Mouse (Mus musculus): ENCODE measurements around the gene Krtap29-1.

Krtap29-1 gene

DNA sequence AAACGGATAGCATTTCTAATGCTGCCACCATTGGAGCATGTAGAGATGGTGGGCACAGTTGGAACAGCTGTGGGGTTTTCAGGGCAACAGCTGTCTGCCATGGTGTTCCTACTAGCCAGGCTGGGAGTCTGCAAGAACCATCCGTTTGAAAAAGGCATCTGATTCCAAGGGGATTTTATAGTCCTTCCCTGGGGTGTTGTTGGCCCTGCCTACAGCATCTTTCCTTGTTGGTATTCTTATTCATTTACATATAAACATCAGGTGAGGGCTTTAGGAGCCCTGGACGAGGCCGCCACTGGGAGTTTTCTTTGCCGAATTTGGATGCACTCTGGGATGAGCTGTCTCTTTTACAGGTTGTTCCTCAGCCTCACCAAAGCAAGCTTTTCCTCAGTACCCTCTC is at the start of gene Krtap29-1:
Gene Krtap29-1, minus strand, starts transcription at position 101 of the 400 bp plus-strand sequence.
- DNase-seq (ENCODE audit: low spot score in 2 of 2) = no peak

GRCm38 (mm10) chr11:100021438-100021837 is 42.6 kb upstream of the Krtap29-1 start:
- no peak for DNase-seq (ENCODE audit: low spot score in 2 of 2)

GRCm38 (mm10) chr11:100019466-100019865 is 40.6 kb upstream of the Krtap29-1 start:
- no peak for DNase-seq (ENCODE audit: low spot score in 2 of 2)

- DNase-seq (ENCODE audit: low spot score in 2 of 2) = no peak
Observed at GRCm38 (mm10) chr11:100016112-100016511, 37.3 kb upstream of the Krtap29-1 start, which contains the start of gene Krt33a. TSS of gene Krt33a (minus strand) at chr11:100016212.

DNA sequence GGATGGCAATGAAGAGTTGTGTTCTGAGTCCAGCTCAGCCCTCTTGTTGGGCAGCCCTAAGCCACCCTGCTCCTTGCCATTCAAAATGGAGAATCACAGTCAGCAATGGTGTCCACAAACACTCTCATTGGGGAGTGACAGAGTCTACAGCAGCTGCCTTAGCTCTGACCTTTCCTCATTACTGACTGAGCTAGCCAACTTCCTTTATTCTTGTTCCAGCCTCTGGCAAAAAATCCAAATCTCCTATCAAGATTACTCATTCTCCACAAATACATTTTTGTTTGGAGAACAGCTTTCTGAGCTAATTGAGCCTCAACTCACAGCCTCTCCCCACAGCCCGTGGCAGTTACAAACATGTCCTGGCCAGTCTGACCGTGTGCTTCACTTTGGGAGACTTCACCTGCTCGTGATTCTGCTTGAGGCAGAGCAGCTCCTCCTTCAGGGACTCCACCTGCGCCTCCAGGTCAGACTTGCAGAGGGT is 34.9 kb upstream of the Krtap29-1 start:
- DNase-seq (ENCODE audit: low spot score in 2 of 2) = no peak

DNA sequence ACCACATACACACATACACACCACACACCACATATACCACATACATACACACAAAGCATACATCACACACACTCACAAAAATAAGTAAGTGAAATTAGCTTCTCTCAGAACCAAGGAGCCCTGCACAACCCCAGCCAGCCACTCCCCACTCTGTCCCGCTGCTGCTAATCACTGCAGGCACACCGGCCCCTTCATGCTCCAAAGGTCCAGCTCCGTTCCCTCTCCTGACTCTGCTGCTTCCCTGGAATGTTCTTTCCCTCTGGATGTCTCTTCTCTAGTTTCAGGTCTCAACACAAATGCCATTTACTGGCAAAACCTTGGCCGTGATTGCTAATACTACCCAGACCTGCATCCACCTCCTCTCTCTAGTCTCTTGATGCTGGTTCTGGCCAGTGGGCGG is 31.8 kb upstream of the Krtap29-1 start:
- no peak for DNase-seq (ENCODE audit: low spot score in 2 of 2)

GRCm38 (mm10) chr11:100008336-100008735 is 29.5 kb upstream of the Krtap29-1 start:
- no peak for DNase-seq (ENCODE audit: low spot score in 2 of 2)

DNA sequence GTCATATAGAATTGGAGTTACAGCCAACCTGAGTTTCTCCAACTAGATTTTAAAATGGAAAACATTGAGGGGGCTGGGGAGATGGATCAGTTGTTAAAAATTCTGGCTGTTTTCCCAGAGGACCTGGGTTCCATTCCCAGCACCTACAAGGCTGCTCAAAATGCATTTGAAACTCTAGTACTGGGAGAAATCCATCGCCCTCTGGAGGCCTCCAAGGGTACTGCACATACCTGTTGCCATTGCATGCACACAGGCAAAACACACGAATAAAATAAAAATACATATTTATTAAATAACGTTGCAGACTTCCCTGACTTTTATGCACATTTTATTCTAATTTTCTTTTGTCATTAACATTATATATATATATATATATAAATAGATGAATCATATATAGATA is 27.8 kb upstream of the Krtap29-1 start:
- DNase-seq (ENCODE audit: low spot score in 2 of 2) = no peak

GRCm38 (mm10) chr11:100005905-100006304 is 27.1 kb upstream of the Krtap29-1 start:
- DNase-seq (ENCODE audit: low spot score in 2 of 2) = no peak

- no peak for DNase-seq (ENCODE audit: low spot score in 2 of 2)
Observed at GRCm38 (mm10) chr11:100004846-100005245, 26.0 kb upstream of the Krtap29-1 start.

GRCm38 (mm10) chr11:99999091-99999490 is 20.2 kb upstream of the Krtap29-1 start:
- DNase-seq (ENCODE audit: low spot score in 2 of 2) = no peak

- DNase-seq (ENCODE audit: low spot score in 2 of 2) = no peak
Observed at GRCm38 (mm10) chr11:99994384-99994661, 15.5 kb upstream of the Krtap29-1 start.

DNA sequence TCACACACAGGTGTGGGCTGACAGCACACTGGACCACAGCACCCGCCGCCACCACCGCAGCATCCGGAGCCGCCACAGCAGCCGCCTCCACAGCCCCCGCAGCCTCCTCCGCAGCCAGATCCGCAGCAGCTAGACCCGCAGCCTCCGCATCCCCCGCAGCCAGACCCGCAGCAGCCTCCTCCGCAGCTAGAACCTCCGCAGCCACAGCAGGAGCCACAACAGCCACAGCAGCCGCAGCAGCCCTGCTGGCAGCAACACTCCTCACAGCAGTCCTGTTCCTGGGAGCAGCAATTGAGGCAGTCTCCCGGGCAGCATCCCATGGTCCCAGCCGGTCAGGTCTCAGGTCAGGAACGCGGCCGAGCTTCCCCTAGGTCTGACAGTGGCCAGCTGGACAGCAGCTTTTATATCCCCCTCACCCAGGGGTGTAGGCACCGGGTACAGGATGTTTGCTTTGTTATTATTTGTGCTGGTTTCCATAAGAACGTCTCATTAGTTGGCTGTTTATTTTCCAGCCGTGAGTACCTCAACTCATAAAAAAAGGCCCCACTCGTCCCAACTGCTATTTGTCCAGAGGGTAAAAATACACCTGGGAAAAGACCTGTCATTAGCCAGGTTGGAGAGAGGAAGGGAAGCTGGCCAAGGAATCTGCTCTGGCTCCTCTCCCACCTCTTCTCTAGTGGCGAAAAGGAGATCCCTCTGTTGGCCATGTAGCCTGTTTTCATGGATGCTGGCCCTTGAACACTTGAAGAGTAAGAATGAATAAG is 14.9 kb upstream of the Krtap29-1 start, which contains the start of gene Krtap17-1:
Gene Krtap17-1, minus strand, starts transcription at position 375 of the 764 bp plus-strand sequence.
- no peak for DNase-seq (ENCODE audit: low spot score in 2 of 2)

DNA sequence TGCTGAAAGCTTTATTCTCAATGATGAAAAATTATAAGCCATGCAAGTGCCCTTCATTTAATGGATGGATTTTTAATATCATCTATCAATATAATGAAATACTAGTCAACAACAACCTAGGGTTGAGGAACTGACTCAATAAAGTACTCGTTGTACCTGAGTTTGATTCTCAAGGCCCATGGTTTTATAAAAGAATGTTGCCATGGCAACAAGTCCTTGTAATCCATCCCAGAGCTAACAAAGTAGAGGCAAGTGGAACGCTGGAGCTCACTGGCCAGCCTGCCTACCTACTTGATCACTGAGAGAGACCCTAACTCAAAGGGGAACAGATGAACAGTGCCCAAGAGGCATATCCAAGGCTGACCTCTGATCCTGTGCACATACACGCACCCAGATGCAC is 11.7 kb upstream of the Krtap29-1 start:
- DNase-seq (ENCODE audit: low spot score in 2 of 2) = no peak

- DNase-seq (ENCODE audit: low spot score in 2 of 2) = no peak
Observed at GRCm38 (mm10) chr11:99989881-99990405, 11.1 kb upstream of the Krtap29-1 start.

DNA sequence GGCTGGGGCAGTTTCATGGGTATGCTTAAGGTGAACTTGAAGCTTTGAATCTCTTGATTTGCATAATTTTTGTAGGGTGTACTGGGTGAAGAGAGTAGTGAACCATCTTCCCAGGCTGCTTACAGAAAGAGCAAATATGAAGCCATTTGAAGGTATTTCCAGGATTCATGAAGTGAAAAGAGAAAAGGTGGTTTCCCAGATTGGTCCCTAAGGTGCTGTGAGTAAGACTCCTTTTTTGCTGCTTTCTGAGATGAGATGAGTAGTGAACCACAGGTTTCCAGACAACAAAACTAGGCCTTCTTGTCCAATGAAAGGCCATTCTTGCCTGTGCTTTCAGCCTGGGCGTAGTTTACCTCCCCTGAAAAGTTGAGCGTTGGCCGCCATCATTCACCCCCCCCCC is 9.7 kb upstream of the Krtap29-1 start:
- no peak for DNase-seq (ENCODE audit: low spot score in 2 of 2)

DNA sequence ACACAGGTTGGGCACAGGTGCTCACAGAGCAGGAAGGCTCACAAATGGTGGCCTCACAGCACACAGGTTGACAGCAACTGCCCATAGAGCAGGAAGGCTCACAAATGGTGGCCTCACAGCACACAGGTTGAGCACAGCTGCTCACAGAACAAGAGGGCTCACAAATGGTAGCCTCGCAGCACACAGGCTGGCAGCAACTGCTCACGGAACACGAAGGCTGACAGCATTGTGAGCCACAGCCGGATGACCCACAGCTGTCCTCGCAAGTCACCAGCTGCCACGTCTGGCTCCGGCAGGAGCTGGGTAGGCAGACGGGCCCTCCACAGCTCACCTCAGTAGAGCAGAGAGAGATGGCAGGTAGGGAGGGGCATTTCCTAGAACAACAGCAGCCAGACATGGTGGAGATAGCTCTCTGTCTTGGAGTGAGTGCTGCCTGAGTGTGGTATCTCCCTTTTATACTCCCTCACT is 7.4 kb upstream of the Krtap29-1 start, which contains the start of gene Krtap16-1:
Gene Krtap16-1, minus strand, starts transcription at position 418 of the 468 bp plus-strand sequence.
- DNase-seq (ENCODE audit: low spot score in 2 of 2) = no peak

GRCm38 (mm10) chr11:99985291-99986092 is 6.6 kb upstream of the Krtap29-1 start:
- DNase-seq (ENCODE audit: low spot score in 2 of 2) = no peak

GRCm38 (mm10) chr11:99983442-99983841 is 4.6 kb upstream of the Krtap29-1 start:
- DNase-seq (ENCODE audit: low spot score in 2 of 2) = no peak

GRCm38 (mm10) chr11:99982731-99983130 is 3.9 kb upstream of the Krtap29-1 start:
- DNase-seq (ENCODE audit: low spot score in 2 of 2) = no peak

DNA sequence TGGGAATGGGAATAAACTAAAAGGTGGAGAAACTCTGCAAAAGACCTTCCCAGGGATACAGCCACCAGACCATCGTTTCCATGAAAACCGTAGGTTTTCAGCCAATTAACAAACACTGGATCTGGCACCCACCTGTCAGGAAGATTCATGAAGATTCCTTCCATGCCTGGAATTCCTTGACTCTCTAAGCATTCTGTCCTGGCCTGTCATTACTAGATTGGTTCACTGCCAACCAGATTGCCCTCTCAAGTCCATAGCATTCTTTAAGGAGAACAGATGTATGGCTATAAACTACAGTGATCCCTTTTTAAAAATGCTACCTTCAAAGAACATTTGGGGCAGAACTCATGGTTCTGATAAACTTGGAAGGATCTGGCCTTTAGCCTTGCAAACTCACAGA is 12.9 kb downstream of the Krtap29-1 start:
- DNase-seq (ENCODE audit: low spot score in 2 of 2) = no peak

GRCm38 (mm10) chr11:99964213-99964612 is 14.6 kb downstream of the Krtap29-1 start:
- no peak for DNase-seq (ENCODE audit: low spot score in 2 of 2)

Data from natural killer cell, adult 2 months (primary cell).